Mouse (Mus musculus) left cerebral cortex, adult 2 months (tissue): ENCODE results near the gene Angptl2. TPM values are rescaled to one million over a fixed set of nuclear protein-coding genes. Genes with fewer than 3 reads are reported as not detected.
A peak's percentile ranks its signal among the peaks of the same experiment; 100 is the strongest.

ENCODE experiments used
- DNase-seq, 2 experiments: peaks; one replicate each; pipeline ENCODE4 v3.0.0; 2021 to 2022; ENCODE audit warnings: low spot score in 2 of 2, mixed read lengths in 1 of 2; ENCODE audit errors: extremely low spot score in 1 of 2
- H3K27ac ChIP-seq: fragments of 200-600 bp; 2 replicates; pipeline ENCODE4 v1.8.1; 2022
- H3K4me3 ChIP-seq: fragments of 200-600 bp; 2 replicates; pipeline ENCODE4 v1.8.1; 2022
- CTCF ChIP-seq: fragments of 200-600 bp; IDR thresholded peaks from 2 replicates; pipeline ENCODE4 v1.8.1; 2022; ENCODE audit warnings: antibody characterized with exemption, mild to moderate bottlenecking, moderate library complexity
- intact Hi-C: fragments of 180-260 bp; cut with DNase I; formaldehyde crosslinking; loops from one replicate; pipeline ENCODE4 v1.15.1; 2025
- total RNA-seq, 2 experiments: library from RNA; stranded (reverse); gene quantifications; 2 replicates each; pipeline ENCODE4 v1.2.3; 2021

The Angptl2 gene
- total RNA-seq, 2 experiments from 2014 or later, result 2.1 to 2.9 TPM

DNA sequence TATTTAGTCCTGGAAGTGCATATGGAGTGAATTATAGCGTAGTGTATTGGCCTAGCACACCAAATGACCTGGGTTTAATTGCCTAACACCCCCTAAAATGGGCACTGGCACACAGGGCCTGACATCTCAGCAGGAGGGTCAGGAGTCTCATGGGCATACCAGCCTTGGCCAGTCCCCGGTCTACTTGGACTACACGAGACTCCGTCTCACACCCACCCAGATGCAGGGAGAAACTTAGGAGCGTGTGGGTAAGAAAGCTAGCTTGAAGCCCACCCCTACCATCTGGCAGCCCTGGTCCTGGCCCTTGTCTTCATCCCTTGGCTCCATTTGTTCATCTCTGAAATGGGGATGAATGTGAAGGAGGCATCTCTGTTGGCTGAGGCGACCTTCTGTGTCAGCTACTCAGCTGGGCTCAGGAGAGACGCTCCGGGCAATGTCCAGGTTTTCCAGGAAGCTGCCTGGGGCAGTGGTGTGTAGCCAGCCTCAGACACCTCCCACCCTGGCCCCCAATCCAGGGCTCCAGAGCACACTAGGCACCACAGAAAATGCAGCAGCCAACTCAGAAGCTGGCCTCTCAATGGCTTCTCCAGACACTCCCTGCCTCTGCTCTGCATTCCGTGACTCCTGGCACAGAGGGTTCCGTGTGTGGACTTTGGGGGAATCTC is 4.9 kb downstream of the Angptl2 start:
- TF ChIP-seq CTCF, result no peak
- H3K27ac ChIP-seq, result peak overlapping the region; percentile 89
- no peak overlapping the region for H3K4me3 ChIP-seq
- no peak for DNase-seq
- intact Hi-C loops, result no loop called here

DNA sequence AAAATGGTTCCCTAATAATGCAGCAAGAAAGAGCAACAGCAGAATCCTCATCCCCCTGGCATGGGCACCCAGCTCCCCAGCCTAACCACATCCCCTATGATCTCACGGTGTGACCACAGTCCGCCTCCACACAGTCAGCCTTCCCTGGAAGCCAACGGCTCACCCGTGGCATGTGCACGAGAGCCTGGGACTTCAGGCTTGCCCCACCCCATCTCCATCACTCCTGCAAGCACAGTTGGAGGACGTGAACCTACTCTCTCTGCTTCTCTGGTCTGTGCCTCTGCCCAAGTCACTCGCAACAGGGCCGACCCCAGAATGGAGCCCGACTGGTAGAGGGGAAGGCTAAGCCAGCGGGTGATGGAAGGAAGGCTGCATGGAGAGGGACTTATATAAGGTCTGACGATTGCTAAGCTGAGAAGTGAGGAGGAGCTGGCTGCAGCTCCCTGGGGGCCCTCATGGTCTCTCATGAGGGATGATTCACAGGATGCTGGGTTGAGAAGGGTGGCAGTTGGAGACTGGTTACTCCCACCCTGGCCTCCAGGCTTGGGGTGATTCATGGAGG is 5.6 kb downstream of the Angptl2 start:
- TF ChIP-seq CTCF, result no peak
- peak in 1 of 2 experiments; percentile 59 for DNase-seq
- Histone ChIP-seq H3K4me3 (no peak overlapping the region), H3K27ac (peak overlapping the region; percentile 89)
- intact Hi-C loops, result no loop called here

DNA sequence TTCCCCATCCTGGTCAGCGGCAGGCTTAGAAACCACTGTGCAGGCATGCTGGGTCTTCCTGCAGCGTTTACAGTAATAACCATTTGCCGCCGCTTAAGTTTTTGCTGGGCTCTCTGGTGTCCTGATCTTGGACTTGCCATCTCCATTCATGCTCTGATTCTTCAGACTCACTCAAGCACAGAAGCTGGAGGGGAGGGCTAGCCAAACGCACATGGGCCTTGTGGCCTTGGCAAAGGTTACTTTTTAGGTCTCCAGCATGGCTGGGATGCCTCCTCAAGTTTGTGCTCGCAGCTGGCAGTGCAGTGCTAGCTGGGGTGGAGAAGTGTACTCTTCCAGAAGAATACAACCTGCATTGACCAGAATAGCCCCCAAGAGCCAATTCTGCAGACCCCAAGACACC is 6.6 kb downstream of the Angptl2 start:
- TF ChIP-seq CTCF, result no peak
- no peak for DNase-seq
- Histone ChIP-seq H3K27ac (no peak overlapping the region; the same call in 1 of the 2 replicates), H3K4me3 (no peak overlapping the region)
- intact Hi-C loops, result no loop called here

DNA sequence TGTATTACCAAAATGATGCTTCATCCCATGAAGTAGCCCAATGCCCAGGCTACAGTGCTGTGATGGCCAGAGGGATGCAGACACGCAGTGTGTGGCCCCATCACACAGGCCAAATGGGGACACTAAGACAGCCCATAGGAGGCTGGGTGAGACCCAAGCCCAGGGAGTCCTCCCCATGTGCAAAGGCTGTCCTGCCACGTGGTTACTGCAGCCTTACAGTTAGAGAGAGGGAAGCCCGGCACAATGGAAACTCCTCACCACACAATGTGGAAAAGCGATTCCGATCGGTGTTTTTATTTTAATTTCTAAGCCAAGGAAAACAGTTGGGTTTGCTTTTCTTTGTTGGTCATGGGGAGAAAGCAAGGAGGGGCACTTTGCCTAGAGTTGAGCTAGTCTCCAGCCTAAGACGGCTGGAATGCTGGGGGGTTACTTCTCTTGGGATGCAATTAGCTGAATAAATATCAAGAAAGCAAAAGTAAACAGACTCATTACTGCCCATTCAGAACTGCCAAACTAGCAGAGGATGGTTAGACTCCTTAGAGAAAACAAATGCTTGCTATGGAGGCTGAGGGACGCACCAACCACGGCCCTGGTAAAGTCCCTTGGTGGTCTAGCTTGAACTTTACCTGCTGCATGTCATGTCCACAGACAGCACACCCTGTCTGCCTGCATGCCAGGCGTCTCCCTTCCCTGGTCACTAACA is 7.9 kb downstream of the Angptl2 start:
- Histone ChIP-seq H3K27ac (no peak overlapping the region), H3K4me3 (no peak overlapping the region)
- intact Hi-C loops, result no loop called here
- no peak for TF ChIP-seq CTCF
- no peak for DNase-seq

DNA sequence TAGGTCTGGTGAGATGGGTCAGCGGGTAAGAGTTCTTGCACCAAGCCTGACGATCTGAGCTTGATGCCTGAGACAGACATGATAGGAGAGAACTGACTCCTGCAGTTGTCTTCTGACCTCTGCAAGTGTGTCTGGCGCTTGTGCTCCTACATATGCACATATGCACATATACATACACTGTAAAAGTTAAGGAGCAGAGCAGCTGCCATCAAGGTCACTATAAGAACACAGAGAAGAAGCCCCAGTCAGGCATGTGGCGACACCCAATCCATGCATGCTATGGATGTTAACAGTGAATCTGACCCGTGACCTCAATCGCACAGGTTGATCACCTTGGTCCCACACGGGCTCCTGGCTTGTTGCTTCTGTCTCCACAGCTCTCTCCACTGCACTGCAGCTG is 10.1 kb downstream of the Angptl2 start:
- no peak overlapping the region for H3K4me3 ChIP-seq
- no peak for DNase-seq
- H3K27ac ChIP-seq, result no peak overlapping the region
- TF ChIP-seq CTCF, result no peak
- intact Hi-C loops, result no loop called here

DNA sequence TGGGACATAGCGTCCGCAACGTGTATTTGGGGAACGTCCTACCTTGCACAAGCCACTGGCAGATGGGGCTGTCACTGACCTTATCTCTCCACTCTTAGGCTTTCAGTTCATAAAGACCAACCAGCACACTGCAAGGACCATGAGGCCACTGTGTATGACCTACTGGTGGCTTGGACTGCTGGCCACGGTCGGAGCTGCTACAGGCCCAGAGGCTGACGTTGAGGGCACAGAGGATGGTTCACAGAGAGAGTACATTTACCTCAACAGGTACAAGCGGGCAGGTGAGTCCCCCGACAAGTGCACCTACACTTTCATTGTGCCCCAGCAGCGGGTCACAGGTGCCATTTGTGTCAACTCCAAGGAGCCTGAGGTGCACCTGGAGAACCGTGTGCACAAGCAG is 12.2 kb downstream of the Angptl2 start:
- Histone ChIP-seq H3K4me3 (no peak overlapping the region), H3K27ac (no peak overlapping the region)
- TF ChIP-seq CTCF, result no peak
- intact Hi-C loops, result no loop called here
- no peak for DNase-seq

DNA sequence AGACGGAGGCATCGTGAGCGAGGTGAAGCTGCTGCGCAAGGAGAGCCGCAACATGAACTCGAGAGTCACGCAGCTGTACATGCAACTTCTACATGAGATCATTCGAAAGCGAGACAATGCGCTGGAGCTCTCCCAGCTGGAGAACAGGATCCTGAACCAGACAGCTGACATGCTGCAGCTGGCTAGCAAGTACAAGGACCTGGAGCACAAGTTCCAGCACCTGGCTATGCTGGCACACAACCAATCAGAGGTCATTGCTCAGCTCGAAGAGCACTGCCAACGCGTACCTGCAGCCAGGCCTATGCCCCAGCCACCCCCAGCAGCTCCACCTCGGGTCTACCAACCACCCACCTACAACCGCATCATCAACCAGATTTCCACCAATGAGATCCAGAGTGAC is 12.7 kb downstream of the Angptl2 start:
- Histone ChIP-seq H3K27ac (no peak overlapping the region), H3K4me3 (no peak overlapping the region)
- TF ChIP-seq CTCF, result no peak
- DNase-seq, result no peak
- intact Hi-C loops, result no loop called here

DNA sequence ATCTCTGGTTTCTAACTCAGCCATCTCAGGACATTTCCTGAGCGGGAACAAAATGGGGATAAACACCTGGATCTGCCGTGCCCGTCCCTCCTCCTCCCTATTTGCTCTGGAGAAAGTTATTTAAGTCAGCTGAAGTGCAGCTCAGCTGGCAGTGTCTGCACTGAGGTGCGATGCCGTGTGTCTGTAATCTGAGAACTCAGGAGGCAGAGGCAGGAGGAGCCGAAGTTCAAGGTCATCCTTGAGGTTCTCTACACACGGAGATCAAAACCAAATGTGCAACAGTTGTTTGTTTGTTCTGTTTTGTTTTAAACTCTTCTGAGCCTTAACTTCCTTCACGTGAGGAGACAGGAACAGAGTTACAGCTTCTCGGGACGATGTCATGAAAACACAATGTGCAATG is 14.8 kb downstream of the Angptl2 start:
- Histone ChIP-seq H3K4me3 (no peak overlapping the region), H3K27ac (no peak overlapping the region)
- intact Hi-C loops, result no loop called here
- DNase-seq, result no peak
- no peak for TF ChIP-seq CTCF

DNA sequence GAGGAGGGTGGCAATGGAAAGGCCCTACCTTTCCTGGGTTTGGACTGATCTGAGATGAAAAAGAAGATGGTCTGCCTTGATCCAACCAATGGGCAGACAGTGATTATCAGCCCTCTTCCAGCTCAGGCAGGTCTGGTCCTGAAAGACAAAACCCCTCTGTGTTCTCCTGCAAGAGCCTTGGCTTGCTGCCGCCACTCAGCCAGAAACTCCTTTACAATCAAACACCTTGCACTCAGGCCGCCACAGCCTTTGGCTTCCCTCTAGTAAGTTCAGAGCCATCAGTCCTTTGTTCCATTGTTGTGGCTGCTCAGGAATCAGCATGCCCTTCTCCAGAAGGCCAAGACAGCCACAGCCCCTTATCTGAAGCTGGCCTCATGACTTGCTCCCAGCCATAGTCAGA is 15.9 kb downstream of the Angptl2 start:
- intact Hi-C loops, result no loop called here
- no peak for DNase-seq
- Histone ChIP-seq H3K27ac (no peak overlapping the region), H3K4me3 (no peak overlapping the region)
- no peak for TF ChIP-seq CTCF

DNA sequence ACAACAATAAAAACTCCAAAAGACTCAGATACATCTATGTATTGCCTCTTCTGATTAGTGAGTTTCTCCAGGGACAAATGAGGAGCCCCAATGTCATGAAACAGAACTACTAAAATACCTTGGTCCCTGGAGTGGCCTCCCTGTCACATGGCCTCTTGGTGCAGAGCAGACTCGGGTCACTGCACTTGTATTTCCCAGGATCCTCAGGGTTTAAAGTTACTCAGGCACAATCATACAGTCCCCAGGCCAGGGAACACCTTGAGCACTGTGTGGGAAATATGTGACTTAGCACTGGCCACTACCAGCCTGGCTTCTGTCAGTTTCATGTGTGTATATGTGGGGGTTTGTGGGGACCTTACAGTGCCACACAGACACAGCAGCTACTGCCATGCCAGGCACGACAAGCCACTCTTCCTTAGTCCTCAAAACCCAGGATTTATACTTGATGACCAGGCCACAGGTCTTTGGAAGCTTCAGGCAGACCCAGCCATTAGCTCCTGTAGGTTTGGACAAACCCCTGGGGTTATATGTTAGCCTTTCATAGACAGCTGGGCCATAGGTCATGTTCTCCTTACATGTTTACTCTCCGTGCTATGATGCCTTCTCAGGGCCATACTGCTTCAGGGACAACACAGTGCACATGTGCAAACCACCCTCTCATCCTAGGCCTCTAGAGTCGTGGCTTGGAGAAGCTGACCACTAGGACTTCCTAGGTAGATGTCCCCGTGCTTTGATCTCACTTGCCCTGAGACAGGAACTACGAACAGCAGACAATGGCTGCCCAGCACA is 17.1 kb downstream of the Angptl2 start:
- H3K27ac ChIP-seq, result no peak overlapping the region; the same call in 1 of the 2 replicates
- intact Hi-C loops, result no loop called here
- DNase-seq, result no peak
- H3K4me3 ChIP-seq, result no peak overlapping the region
- TF ChIP-seq CTCF, result no peak

DNA sequence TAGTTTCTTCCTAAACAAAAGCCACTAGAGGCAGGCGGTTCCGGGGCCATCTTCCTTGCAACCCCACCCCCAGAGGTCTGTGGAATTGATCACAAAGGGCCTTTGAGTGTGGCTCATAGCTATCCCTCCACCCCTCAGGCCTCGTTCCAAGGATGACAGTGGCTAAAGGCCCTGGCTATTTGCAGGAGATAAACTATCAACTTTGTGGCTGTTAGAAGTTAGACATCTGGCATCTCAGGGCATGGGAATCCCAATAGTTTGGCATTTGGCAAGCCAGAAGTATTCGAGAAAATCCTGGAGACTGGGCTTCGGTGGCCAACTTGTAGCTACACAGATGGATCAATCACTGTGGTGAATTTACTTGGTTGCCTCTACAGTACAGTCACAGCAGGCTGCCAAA is 18.0 kb downstream of the Angptl2 start:
- no peak overlapping the region for H3K27ac ChIP-seq
- no peak overlapping the region for H3K4me3 ChIP-seq
- no peak for DNase-seq
- intact Hi-C loops, result no loop called here
- no peak for TF ChIP-seq CTCF

DNA sequence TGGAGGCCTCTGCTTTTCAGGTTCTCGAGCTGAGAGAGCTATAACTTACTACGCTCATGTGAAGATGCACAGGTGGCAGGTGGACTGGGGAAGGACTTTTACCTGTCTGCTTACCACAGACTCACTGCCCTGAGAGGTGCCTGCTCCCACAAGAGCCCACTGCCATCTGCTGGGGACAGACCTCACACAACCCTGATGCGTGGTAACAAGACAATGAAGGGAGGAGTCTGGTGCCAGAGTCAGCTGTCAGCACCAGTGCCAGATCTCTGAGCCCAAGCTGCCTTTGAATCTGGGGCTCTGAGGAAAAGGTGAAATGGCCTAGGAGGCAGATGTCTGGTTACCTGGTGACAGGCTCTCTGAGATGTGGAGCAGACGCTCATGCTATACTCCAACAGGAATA is 19.0 kb downstream of the Angptl2 start:
- peak overlapping the region; percentile 30; the same call in 1 of the 2 replicates for H3K27ac ChIP-seq
- no peak; the same call in none of the 2 replicates for TF ChIP-seq CTCF
- no peak for DNase-seq
- no peak overlapping the region for H3K4me3 ChIP-seq
- intact Hi-C loops, result no loop called here
